Mouse (Mus musculus): ENCODE results near the gene C1rl. TPM values are rescaled to one million over a fixed set of nuclear protein-coding genes. Genes with fewer than 3 reads are reported as not detected.
"Not testable (repeated sequence)": the region's sequence is repeated elsewhere in the genome, so short reads cannot be mapped to it uniquely, and the experiment has no call there.

The C1rl gene
- polyA plus RNA-seq, 1 experiment from 2014 or later, result 0.72 TPM

- H3K9ac ChIP-seq; H3K36me3 ChIP-seq; H3K4me3 ChIP-seq; H3K4me2 ChIP-seq; ATAC-seq (ENCODE audit: insufficient number of reproducible peaks, insufficient read depth, low FRiP score, low TSS enrichment, low read depth); H3K27me3 ChIP-seq; H3K27ac ChIP-seq; H3K9me3 ChIP-seq; H3K4me1 ChIP-seq: not testable (repeated sequence)
- WGBS, result 72% methylated on average over 3 of the region's 3 CpGs
Measured at GRCm38 (mm10) chr6:124547979-124548378, 55.1 kb downstream of the C1rl start.

- no peak for ATAC-seq (ENCODE audit: insufficient number of reproducible peaks, insufficient read depth, low FRiP score, low TSS enrichment, low read depth)
- no peaks in the 10 kb centered on the region for H3K4me1 ChIP-seq
- H3K9ac ChIP-seq, result no peak overlapping the region
- WGBS, result 93% methylated on average over 3 of the region's 3 CpGs
- no peak overlapping the region for H3K4me3 ChIP-seq
- no peaks in the 10 kb centered on the region for H3K27me3 ChIP-seq
- H3K27ac ChIP-seq, result no peak overlapping the region
- no peaks in the 10 kb centered on the region for H3K36me3 ChIP-seq
- no peak overlapping the region for H3K4me2 ChIP-seq
- peaks cover 4% of the 10 kb centered on the region; the same call in 1 of the 2 replicates for H3K9me3 ChIP-seq
Measured at GRCm38 (mm10) chr6:124549023-124549550, 56.2 kb downstream of the C1rl start.

GRCm38 (mm10) chr6:124552766-124553165 lies 59.9 kb downstream of the C1rl start:
- WGBS, result 70% methylated on average over 22 of the region's 22 CpGs
- Histone ChIP-seq H3K4me3 (no peak overlapping the region), H3K9me3 (peaks cover 4% of the 10 kb centered on the region; the same call in 1 of the 2 replicates), H3K4me1 (no peaks in the 10 kb centered on the region), H3K27me3 (no peaks in the 10 kb centered on the region), H3K27ac (no peak overlapping the region), H3K9ac (no peak overlapping the region), H3K36me3 (no peaks in the 10 kb centered on the region), H3K4me2 (no peak overlapping the region)
- ATAC-seq (ENCODE audit: insufficient number of reproducible peaks, insufficient read depth, low FRiP score, low TSS enrichment, low read depth), result no peak

- H3K4me3 ChIP-seq; H3K4me2 ChIP-seq; H3K27ac ChIP-seq; H3K27me3 ChIP-seq; H3K9ac ChIP-seq; H3K9me3 ChIP-seq; H3K36me3 ChIP-seq; H3K4me1 ChIP-seq; ATAC-seq (ENCODE audit: insufficient number of reproducible peaks, insufficient read depth, low FRiP score, low TSS enrichment, low read depth): not testable (repeated sequence)
- WGBS, result 66% methylated on average over 2 of the region's 2 CpGs
Measured at GRCm38 (mm10) chr6:124555956-124556355, 63.0 kb downstream of the C1rl start.

Other genes with a start within 250 kb of the C1rl start
- gene Cd163, start 188.5 kb upstream of the C1rl start, polyA plus RNA-seq (2015; fragmentation: Nextera tagmentation; extraction: Ambion mirVana), result 0.07 and 0.15 TPM in 2 replicates
- gene Pex5, start 78.0 kb upstream of the C1rl start, polyA plus RNA-seq (2015; fragmentation: Nextera tagmentation; extraction: Ambion mirVana), result 47.5 and 54.0 TPM in 2 replicates
- gene Clstn3, start 28.3 kb upstream of the C1rl start, polyA plus RNA-seq (2015; fragmentation: Nextera tagmentation; extraction: Ambion mirVana), result 11.6 and 11.7 TPM in 2 replicates
- gene C1ra, start 19.3 kb downstream of the C1rl start, polyA plus RNA-seq (2015; fragmentation: Nextera tagmentation; extraction: Ambion mirVana), result 2.7 and 2.8 TPM in 2 replicates
- gene C1s1, start 49.2 kb downstream of the C1rl start, polyA plus RNA-seq (2015; fragmentation: Nextera tagmentation; extraction: Ambion mirVana), result 1.7 and 3.6 TPM in 2 replicates
- gene C1rb, start 77.2 kb downstream of the C1rl start, polyA plus RNA-seq (2015; fragmentation: Nextera tagmentation; extraction: Ambion mirVana), result not detected in 2 replicates
- gene C1s2, start 143.0 kb downstream of the C1rl start, polyA plus RNA-seq (2015; fragmentation: Nextera tagmentation; extraction: Ambion mirVana), result not detected in 2 replicates
- gene Lpcat3, start 169.9 kb downstream of the C1rl start, polyA plus RNA-seq (2015; fragmentation: Nextera tagmentation; extraction: Ambion mirVana), result 52.0 and 59.3 TPM in 2 replicates
- 199 and 214 TPM in 2 replicates for gene Emg1, start 219.1 kb downstream of the C1rl start, polyA plus RNA-seq (2015; fragmentation: Nextera tagmentation; extraction: Ambion mirVana)
- gene Phb2, start 219.2 kb downstream of the C1rl start, polyA plus RNA-seq (2015; fragmentation: Nextera tagmentation; extraction: Ambion mirVana), result 337 and 351 TPM in 2 replicates
- 9.2 and 13.9 TPM in 2 replicates for gene Ptpn6, start 245.6 kb downstream of the C1rl start, polyA plus RNA-seq (2015; fragmentation: Nextera tagmentation; extraction: Ambion mirVana)
- 487 and 605 TPM in 2 replicates for gene Grcc10, start 248.3 kb downstream of the C1rl start, polyA plus RNA-seq (2015; fragmentation: Nextera tagmentation; extraction: Ambion mirVana)

Measured in embryonic facial prominence, embryonic 13.5 days (tissue).